Comparison of ENCODE assay signal across 14 mouse cellular contexts in genomic region chr12:85624652-85625051, GRCm38 (mm10). TPM values are rescaled to one million over a fixed set of nuclear protein-coding genes. Genes with fewer than 3 reads are reported as not detected.
DNase-seq lines count a peak whose midpoint lies in the region; ATAC-seq and TF ChIP-seq lines count a peak whose summit lies in the region.
"Had no signal": no experiment of that assay in that cellular context is flagged by ENCODE, and none has a peak within 500 bp of the region (broad histone marks: within the 10 kb centered on the region; RNA-seq: fewer than 3 reads in every experiment).

No protein-coding gene starts in this region.

- 78% methylated on average over 7 of the region's 7 CpGs for WGBS in heart, embryonic 13.5 days
- 5% methylated on average over 7 of the region's 7 CpGs for WGBS in thymus, adult 2 months
- 82% methylated on average over 7 of the region's 7 CpGs for WGBS in midbrain, embryonic 14.5 days

- no peak for ATAC-seq in heart, embryonic 13.5 days (ENCODE audit: extremely low read depth, insufficient number of reproducible peaks, low FRiP score, low TSS enrichment)
- ATAC-seq in granulocyte monocyte progenitor cell, adult 5-6 weeks (replicated peaks; ENCODE audit: poor library complexity, severe bottlenecking) = peak; percentile 36; the same call in 1 of the 2 replicates
- ATAC-seq in midbrain, embryonic 14.5 days (ENCODE audit: low FRiP score, low TSS enrichment) = no peak
- ATAC-seq: Patski had no signal

- H3K9ac ChIP-seq in heart, embryonic 13.5 days = peak overlapping the region; percentile 56
- H3K9ac ChIP-seq in midbrain, embryonic 14.5 days (replicated peaks; ENCODE audit: low read length) = no peak overlapping the region
- H3K9ac ChIP-seq: hindbrain, embryonic 12.5 days had no signal

- peaks cover 21% of the 10 kb centered on the region for H3K36me3 ChIP-seq in heart, embryonic 13.5 days
- no peaks in the 10 kb centered on the region for H3K36me3 ChIP-seq in thymus, adult 2 months (ENCODE audit: control insufficient read depth, insufficient read depth, low read length)
- 0 out of 2 replicates have a peak, but pooled peaks cover 4% of the 10 kb centered on the region for H3K36me3 ChIP-seq in midbrain, embryonic 14.5 days (ENCODE audit: control insufficient read depth, insufficient read depth, low read length)
- H3K36me3 ChIP-seq: hindbrain, embryonic 12.5 days had no signal

- H3K4me3 ChIP-seq in heart, embryonic 13.5 days = no peak overlapping the region
- no peak overlapping the region for H3K4me3 ChIP-seq in thymus, adult 2 months (ENCODE audit: control insufficient read depth, insufficient read depth, low read length)
- no peak overlapping the region for H3K4me3 ChIP-seq in left cerebral cortex, adult 2 months
- H3K4me3 ChIP-seq in midbrain, embryonic 14.5 days (replicated peaks; ENCODE audit: low read depth, low read length) = no peak overlapping the region
- H3K4me3 ChIP-seq: hindbrain, embryonic 12.5 days had no signal

- intact Hi-C loops in heart, postnatal 25 days (cut with DNase I) = no loop called here
- intact Hi-C loops in left cerebral cortex, adult 2 months (cut with DNase I) = no loop called here

- peaks cover 61% of the 10 kb centered on the region for H3K4me1 ChIP-seq in heart, embryonic 13.5 days
- H3K4me1 ChIP-seq in thymus, adult 2 months (replicated peaks; ENCODE audit: control insufficient read depth, insufficient read depth, low read length) = peaks cover 36% of the 10 kb centered on the region
- H3K4me1 ChIP-seq in midbrain, embryonic 14.5 days (ENCODE audit: control insufficient read depth, insufficient read depth, low read length) = peaks cover 17% of the 10 kb centered on the region; the same call in 1 of the 2 replicates

- H3K4me2 ChIP-seq in heart, embryonic 13.5 days = no peak overlapping the region
- no peak overlapping the region for H3K4me2 ChIP-seq in midbrain, embryonic 14.5 days (ENCODE audit: low read length)
- H3K4me2 ChIP-seq: hindbrain, embryonic 12.5 days; liver, embryonic 11.5 days had no signal

- H3K27ac ChIP-seq in heart, embryonic 13.5 days (replicated peaks) = no peak overlapping the region
- peak overlapping the region; percentile 26; the same call in 1 of the 2 replicates for H3K27ac ChIP-seq in thymus, adult 2 months (ENCODE audit: control insufficient read depth, insufficient read depth, low read length)
- no peak overlapping the region for H3K27ac ChIP-seq in left cerebral cortex, adult 2 months
- no peak overlapping the region for H3K27ac ChIP-seq in midbrain, embryonic 14.5 days (replicated peaks; ENCODE audit: low read depth, low read length)
- H3K27ac ChIP-seq: hindbrain, embryonic 12.5 days; stomach, postnatal 0 days had no signal

- no peak for TF ChIP-seq CTCF in thymus, adult 2 months (IDR thresholded peaks at IDR 0.05; ENCODE audit: borderline replicate concordance, control insufficient read depth, extremely low read depth, insufficient read depth, low read length, poor library complexity)
- TF ChIP-seq CTCF in left cerebral cortex, adult 2 months (IDR thresholded peaks at IDR 0.05) = no peak

- no peak for TF ChIP-seq POLR2A in thymus, adult 2 months (IDR thresholded peaks at IDR 0.05; ENCODE audit: control insufficient read depth, extremely low read depth, insufficient read depth, low read length, poor library complexity)

- H3K27me3 ChIP-seq in heart, embryonic 13.5 days (replicated peaks) = no peaks in the 10 kb centered on the region
- H3K27me3 ChIP-seq in thymus, adult 2 months (ENCODE audit: control insufficient read depth, insufficient read depth, low read length) = no peaks in the 10 kb centered on the region
- no peaks in the 10 kb centered on the region for H3K27me3 ChIP-seq in midbrain, embryonic 14.5 days (ENCODE audit: control insufficient read depth, insufficient read depth, low read length)
- H3K27me3 ChIP-seq: hindbrain, embryonic 12.5 days; Patski had no signal

- no peaks in the 10 kb centered on the region for H3K9me3 ChIP-seq in heart, embryonic 13.5 days
- no peaks in the 10 kb centered on the region for H3K9me3 ChIP-seq in midbrain, embryonic 14.5 days (ENCODE audit: control insufficient read depth, low read length)
- H3K9me3 ChIP-seq: hindbrain, embryonic 12.5 days had no signal

- no peak for DNase-seq in heart, postnatal 25 days (ENCODE audit: low spot score)
- peak; percentile 77 for DNase-seq in CD4-positive helper T cell, adult 2 months (ENCODE audit: low read depth, low spot score)
- DNase-seq in thymus, adult 2 months = no peak
- no peak for DNase-seq in left cerebral cortex, adult 2 months (ENCODE audit: extremely low spot score in 1 of 2, low spot score in 2 of 2)
- DNase-seq in midbrain, embryonic 14.5 days = no peak
- DNase-seq: cerebellum, adult 11 months; kidney, adult 8-10 months; lung, postnatal 14 days had no signal

RNA-seq across cellular contexts. Expression of gene Jdp2, which starts 25.8 kb away (rescaled TPM):
- 0.20 and 0.47 TPM in 2 replicates for polyA plus RNA-seq in heart, embryonic 13.5 days (2015; fragmentation: Nextera tagmentation; extraction: Ambion mirVana)
- 1 to 10 TPM; 8.8 to 9.2 TPM for total RNA-seq in heart, postnatal 25 days (2021)
- total RNA-seq in granulocyte monocyte progenitor cell, adult 5-6 weeks (2014; fragmentation: Nextera tagmentation) = 22.5 and 27.5 TPM in 2 replicates
- total RNA-seq in granulocyte monocyte progenitor cell, adult 5-6 weeks (2017) = 30.5 and 39.8 TPM in 2 replicates
- polyA plus RNA-seq in thymus, adult 2 months (2012; rRNA removed) = 3.1 and 3.5 TPM in 2 replicates
- 10 to 100 TPM; 81.5 to 95.1 TPM for total RNA-seq in left cerebral cortex, adult 2 months (2021)
- polyA plus RNA-seq in midbrain, embryonic 14.5 days (2014; fragmentation: Nextera tagmentation; extraction: Ambion mirVana) = 0.68 and 1.1 TPM in 2 replicates
